Mouse (Mus musculus) embryo, embryonic 10 days (tissue): Measurements from ENCODE around the gene Epyc.
"Not testable (repeated sequence)": the region's sequence is repeated elsewhere in the genome, so short reads cannot be mapped to it uniquely, and the experiment has no call there.

Experiments used
- DNase-seq: peaks from one replicate; pipeline ENCODE4 v3.0.0-alpha.2; 2015; ENCODE audit warnings: low spot score

Epyc gene

DNA sequence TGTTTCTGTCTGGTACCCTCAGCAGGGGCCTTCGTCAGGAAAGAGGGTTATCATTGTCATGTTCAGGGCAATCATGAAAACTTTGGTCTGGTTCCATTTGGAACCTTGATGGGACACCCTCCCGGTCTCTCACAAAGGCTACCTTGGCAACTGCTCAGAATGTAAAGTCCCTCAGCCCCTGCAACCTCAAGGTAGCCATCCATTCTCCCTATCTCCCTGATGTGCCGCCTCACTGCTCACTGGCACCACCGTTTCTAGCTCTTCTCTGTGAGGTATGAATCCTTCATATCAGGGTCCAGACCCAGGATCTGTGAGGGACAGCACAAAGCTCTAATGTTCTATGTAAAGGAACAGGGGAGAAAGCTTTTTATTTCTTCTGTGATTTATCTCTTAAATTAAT is 70.7 kb downstream of the Epyc start:
- no peak for DNase-seq

DNA sequence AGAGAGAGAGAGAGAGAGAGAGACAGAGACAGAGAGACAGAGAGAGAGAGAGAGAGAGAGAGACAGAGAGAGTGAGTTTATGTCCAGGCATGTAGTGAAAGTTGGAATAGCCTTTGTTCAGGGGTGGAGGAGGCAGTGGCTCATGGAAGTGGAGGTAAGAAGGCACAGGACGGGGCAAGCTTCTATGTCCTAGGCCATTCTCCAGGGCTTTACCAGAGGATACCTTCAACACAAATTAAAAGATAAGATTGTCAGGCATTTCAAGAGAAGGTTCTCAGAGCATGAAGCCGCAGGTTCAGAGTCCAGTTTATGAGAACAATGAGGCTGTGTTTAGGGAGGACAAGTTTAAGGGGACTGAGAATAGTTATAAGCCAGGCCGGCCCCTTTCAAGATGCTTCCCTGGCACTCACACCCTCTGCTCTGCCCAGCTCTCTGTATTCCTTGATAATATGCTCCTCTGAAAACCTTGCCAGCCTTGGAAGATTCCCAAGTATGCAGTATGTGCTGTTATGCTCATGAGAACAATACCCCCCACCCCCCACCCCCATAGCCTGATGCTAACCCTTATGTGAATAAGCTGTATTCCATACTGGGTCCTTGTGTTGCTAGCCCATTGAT is 71.5 kb downstream of the Epyc start:
- DNase-seq = no peak

DNA sequence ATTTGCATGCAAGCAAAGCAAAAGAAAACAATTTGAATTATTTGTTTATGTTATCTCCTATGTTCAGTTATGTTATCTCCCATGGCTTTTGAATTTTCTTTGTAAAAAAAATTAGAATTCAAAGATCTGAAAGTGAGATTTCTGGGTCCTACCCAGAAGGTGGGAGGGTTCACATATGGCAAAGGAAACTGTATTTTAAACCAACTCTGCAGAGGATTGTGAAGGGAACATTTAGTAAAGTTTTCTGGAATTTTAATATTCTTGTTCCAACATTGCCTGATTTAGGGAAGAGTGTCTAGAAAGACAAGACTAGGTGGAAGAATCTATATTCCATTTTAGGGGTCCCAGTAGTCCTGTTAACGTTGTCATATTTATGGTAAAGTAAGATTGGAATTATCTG is 73.4 kb downstream of the Epyc start:
- DNase-seq = no peak

DNA sequence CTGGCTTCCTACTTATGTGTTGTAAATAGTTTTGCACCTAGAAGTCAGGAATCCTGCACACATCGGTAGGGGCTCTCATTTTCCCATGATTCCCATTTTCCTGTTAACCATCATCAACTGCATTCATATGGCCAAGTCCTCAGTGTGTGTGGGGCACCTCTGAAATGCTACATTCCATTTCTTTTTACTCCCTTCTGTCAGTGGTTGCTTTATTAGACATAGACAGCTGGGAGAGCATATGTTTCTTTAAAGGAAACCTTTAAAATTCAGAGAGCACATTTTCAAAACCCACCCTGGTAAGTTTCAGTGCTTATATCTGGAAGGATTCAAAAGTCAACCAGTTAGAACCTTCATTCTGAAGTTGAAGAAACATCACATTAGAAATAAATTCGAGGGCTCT is 74.2 kb downstream of the Epyc start:
- no peak for DNase-seq

DNA sequence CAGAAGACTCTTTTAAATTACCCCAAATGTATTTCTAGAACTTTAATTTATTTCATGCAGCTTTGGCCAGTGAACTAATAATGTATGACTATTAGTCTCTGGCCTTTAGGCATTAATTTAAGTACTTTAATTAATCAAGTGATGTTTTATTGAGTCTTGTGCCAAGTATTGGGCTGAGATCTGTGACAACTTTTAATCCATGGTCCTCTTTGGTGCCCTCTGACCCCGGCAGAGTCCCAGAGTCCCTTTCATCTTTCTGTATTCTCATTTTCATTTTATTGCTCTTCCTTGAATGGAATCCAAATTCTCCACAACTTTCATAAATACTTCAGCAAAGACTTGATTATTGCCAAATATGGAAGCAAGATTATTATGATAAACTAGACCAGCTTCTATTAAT is 76.8 kb downstream of the Epyc start:
- no peak for DNase-seq

DNA sequence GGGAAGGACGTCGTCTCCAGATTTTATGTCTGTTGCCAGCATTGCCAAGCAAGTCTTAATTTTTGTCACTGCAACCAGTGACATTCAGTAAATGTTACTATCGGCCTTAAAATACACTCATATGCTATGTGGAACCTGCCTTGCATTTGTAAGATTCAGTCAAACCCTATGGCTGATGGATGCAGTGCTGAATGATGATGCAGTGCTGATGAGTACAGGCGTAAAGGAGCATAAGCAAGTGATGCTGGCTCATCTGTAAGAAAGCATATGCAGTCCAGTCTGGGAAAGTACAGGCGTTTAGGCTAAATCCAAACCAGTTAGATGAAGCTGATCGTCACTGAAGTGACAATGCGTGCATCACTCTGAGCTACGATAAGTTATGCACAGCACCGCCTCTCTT is 78.8 kb downstream of the Epyc start:
- no peak for DNase-seq

DNA sequence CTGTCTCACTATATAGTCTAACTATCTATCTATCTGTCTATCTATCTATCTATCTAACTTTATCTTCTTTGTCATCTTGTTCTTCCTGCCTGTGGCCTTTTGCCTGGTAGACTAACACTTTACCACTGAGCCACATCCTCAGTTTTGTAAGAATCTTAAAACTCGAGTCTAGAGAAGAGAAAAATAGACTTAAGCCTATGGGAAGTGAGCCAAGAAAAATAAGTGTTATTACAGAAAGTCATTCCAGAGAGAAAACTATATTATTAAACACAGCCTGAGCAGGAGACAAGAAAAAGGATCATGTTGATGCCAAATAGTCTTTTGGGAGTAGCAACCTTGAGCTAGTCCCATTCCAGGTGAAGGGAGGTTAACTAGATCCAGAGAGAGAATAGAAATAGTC is 82.1 kb downstream of the Epyc start:
- no peak for DNase-seq

DNA sequence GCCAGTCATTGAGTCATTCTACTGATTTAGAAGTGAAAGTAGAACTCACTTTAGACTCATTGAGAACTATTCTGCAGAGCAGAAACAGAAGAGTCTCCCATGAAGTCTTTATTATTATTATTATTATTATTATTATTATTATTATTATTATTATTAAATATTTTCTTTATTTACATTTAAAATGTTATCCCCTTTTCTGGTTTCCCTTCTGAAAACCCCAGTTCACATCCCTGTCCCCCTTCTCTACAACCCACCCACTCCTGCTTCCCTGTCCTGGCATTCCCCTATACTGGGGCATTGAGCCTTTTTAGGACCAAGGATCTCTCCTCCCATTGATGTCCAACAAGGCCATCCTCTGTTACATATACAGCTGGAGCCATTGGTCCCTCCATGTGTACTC is 82.8 kb downstream of the Epyc start, which contains the start of gene C030005K15Rik:
TSS of gene C030005K15Rik (minus strand) at position 101 of the 400 bp plus-strand sequence.
- not testable (repeated sequence) for DNase-seq
